Mouse (Mus musculus): Measurements from ENCODE around the gene Gss.

DNA sequence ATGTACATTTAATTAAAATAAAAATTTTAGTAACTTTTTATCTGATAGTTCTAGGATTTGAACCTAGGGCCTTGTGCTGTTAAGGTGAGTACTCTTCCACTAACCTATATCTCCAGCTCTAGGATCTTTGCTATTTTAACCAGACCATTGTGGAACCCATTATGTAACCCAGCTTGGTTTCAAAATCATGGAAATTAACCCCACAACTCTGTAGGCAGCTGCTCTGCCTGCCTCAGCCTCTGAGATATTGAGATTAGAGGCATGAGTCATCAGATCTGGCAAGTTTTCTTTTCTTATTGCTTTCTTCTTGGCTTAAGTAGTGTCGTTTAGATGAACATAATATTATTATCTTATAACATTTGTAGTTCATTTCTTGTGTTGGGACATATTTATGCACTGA is 68.2 kb downstream of the Gss start:
- TF ChIP-seq CTCF (IDR thresholded peaks at IDR 0.05; ENCODE audit: borderline replicate concordance, extremely low read depth, insufficient read depth, insufficient read length) (no peak), POLR2A (IDR thresholded peaks at IDR 0.05; ENCODE audit: borderline replicate concordance, extremely low read depth, insufficient read depth, insufficient read length, poor library complexity, severe bottlenecking) (no peak)

Data from brain, embryonic 14.5 days (tissue).